Mouse (Mus musculus): ENCODE results near the gene Ifitm2. TPM values are rescaled to one million over a fixed set of nuclear protein-coding genes. Genes with fewer than 3 reads are reported as not detected.
"Not testable (repeated sequence)": the region's sequence is repeated elsewhere in the genome, so short reads cannot be mapped to it uniquely, and the experiment has no call there.

Gene Ifitm2
- polyA plus RNA-seq, 1 experiment from 2014 or later = 316 TPM

- H3K9ac ChIP-seq = no peak overlapping the region
- no peaks in the 10 kb centered on the region for H3K36me3 ChIP-seq
- 92% methylated on average over 7 of the region's 7 CpGs for WGBS
- H3K9me3 ChIP-seq = no peaks in the 10 kb centered on the region
- no peak overlapping the region for H3K27ac ChIP-seq
- H3K27me3 ChIP-seq (replicated peaks) = no peaks in the 10 kb centered on the region
- no peaks in the 10 kb centered on the region for H3K4me1 ChIP-seq
- H3K4me3 ChIP-seq = no peak overlapping the region
- H3K4me2 ChIP-seq (replicated peaks) = no peak overlapping the region
- ATAC-seq (ENCODE audit: low FRiP score, low read depth) = no peak
These were observed 27.2 kb upstream of the Ifitm2 start for GRCm38 (mm10) chr7:140982971-140983370.

DNA sequence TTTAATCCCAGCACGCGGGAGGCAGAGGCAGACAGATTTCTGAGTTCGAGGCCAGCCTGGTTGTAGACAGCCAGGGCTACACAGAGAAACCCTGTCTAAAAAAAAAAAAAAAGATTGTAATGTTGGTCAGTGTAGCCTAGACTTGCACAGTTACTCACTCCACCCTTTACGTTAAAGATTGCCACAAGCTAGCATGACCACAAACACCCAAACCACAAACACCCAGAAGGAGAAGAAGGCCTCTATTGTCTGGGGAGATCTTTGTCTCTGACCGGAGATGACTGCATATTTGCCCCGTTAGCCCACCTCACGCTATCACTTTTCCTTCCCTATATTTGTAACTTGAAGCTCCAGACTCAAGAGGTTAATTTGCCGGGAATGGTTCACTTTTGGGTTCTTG, 25.9 kb upstream of the Ifitm2 start:
- no peak for ATAC-seq (ENCODE audit: low FRiP score, low read depth)
- no peak overlapping the region for H3K9ac ChIP-seq
- WGBS = 88% methylated on average over 8 of the region's 8 CpGs
- H3K27me3 ChIP-seq (replicated peaks) = no peaks in the 10 kb centered on the region
- no peak overlapping the region for H3K27ac ChIP-seq
- H3K9me3 ChIP-seq = no peaks in the 10 kb centered on the region
- no peaks in the 10 kb centered on the region for H3K36me3 ChIP-seq
- no peak overlapping the region for H3K4me2 ChIP-seq (replicated peaks)
- no peak overlapping the region for H3K4me3 ChIP-seq
- no peaks in the 10 kb centered on the region for H3K4me1 ChIP-seq

DNA sequence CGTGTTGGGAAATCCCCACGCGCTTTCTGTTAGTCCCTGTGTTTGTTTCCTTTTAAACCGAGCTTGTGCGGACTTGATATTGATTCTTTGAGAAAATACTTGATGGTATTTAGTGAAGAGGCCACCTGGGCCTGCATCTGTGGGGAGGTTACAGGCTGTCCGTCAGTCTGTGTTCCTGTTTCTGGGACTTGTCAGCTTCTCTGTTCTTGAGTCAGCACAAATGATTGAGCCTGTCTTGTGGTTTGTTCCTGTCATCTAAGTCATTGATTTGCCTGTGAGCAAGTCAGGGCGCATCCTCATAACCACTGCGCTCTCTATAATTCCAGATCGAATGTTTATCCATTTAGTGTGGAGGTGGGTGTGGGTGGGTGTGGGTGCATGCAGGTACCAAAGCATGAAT, 20.9 kb upstream of the Ifitm2 start:
- not testable (repeated sequence) for H3K4me3 ChIP-seq; H3K27ac ChIP-seq; H3K27me3 ChIP-seq (replicated peaks); ATAC-seq (ENCODE audit: low FRiP score, low read depth); H3K4me2 ChIP-seq (replicated peaks); H3K36me3 ChIP-seq; H3K9me3 ChIP-seq; H3K9ac ChIP-seq
- peaks cover 15% of the 10 kb centered on the region; the same call in 1 of the 2 replicates for H3K4me1 ChIP-seq
- WGBS = 91% methylated on average over 9 of the region's 9 CpGs

GRCm38 (mm10) chr7:140975465-140975864, 19.7 kb upstream of the Ifitm2 start:
- no peak for ATAC-seq (ENCODE audit: low FRiP score, low read depth)
- WGBS = 29% methylated on average over 3 of the region's 3 CpGs
- no peaks in the 10 kb centered on the region for H3K9me3 ChIP-seq

GRCm38 (mm10) chr7:140974940-140975339, 19.2 kb upstream of the Ifitm2 start:
- ATAC-seq (ENCODE audit: low FRiP score, low read depth) = no peak

More at GRCm38 (mm10) chr7:140975465-140975864, 19.7 kb upstream of the Ifitm2 start:
- no peak overlapping the region for H3K27ac ChIP-seq
- H3K9ac ChIP-seq = no peak overlapping the region
- H3K36me3 ChIP-seq = no peaks in the 10 kb centered on the region
- H3K4me3 ChIP-seq = no peak overlapping the region
- no peaks in the 10 kb centered on the region for H3K27me3 ChIP-seq (replicated peaks)
- peaks cover 15% of the 10 kb centered on the region; the same call in 1 of the 2 replicates for H3K4me1 ChIP-seq
- H3K4me2 ChIP-seq (replicated peaks) = no peak overlapping the region

GRCm38 (mm10) chr7:140973396-140974165, 17.8 kb upstream of the Ifitm2 start:
- no peak overlapping the region for H3K4me3 ChIP-seq
- no peak overlapping the region for H3K4me2 ChIP-seq (replicated peaks)
- H3K4me1 ChIP-seq = peaks cover 15% of the 10 kb centered on the region
- no peak overlapping the region for H3K9ac ChIP-seq
- WGBS = 9% methylated on average over 14 of the region's 14 CpGs
- no peak for ATAC-seq (ENCODE audit: low FRiP score, low read depth)
- H3K36me3 ChIP-seq = no peaks in the 10 kb centered on the region
- H3K27ac ChIP-seq = no peak overlapping the region
- no peaks in the 10 kb centered on the region for H3K9me3 ChIP-seq
- H3K27me3 ChIP-seq (replicated peaks) = peaks cover 3% of the 10 kb centered on the region; the same call in 1 of the 2 replicates

More at GRCm38 (mm10) chr7:140974940-140975339, 19.2 kb upstream of the Ifitm2 start:
- no peak overlapping the region for H3K27ac ChIP-seq
- no peak overlapping the region for H3K4me2 ChIP-seq (replicated peaks)
- no peaks in the 10 kb centered on the region for H3K9me3 ChIP-seq
- H3K4me1 ChIP-seq = peaks cover 15% of the 10 kb centered on the region; the same call in 1 of the 2 replicates
- WGBS = 15% methylated on average over 9 of the region's 9 CpGs
- peaks cover 3% of the 10 kb centered on the region; the same call in 1 of the 2 replicates for H3K27me3 ChIP-seq (replicated peaks)
- H3K9ac ChIP-seq = no peak overlapping the region
- H3K36me3 ChIP-seq = no peaks in the 10 kb centered on the region
- H3K4me3 ChIP-seq = no peak overlapping the region

GRCm38 (mm10) chr7:140971479-140972171, 15.8 kb upstream of the Ifitm2 start:
- no peak overlapping the region for H3K27ac ChIP-seq
- H3K4me2 ChIP-seq (replicated peaks) = no peak overlapping the region
- no peak for ATAC-seq (ENCODE audit: low FRiP score, low read depth)
- no peak overlapping the region for H3K4me3 ChIP-seq
- H3K4me1 ChIP-seq = peaks cover 15% of the 10 kb centered on the region
- H3K27me3 ChIP-seq (replicated peaks) = peaks cover 3% of the 10 kb centered on the region; the same call in 1 of the 2 replicates
- H3K36me3 ChIP-seq = no peaks in the 10 kb centered on the region
- no peak overlapping the region for H3K9ac ChIP-seq
- WGBS = 90% methylated on average over 8 of the region's 8 CpGs
- no peaks in the 10 kb centered on the region for H3K9me3 ChIP-seq

- Histone ChIP-seq H3K4me1 (peaks cover 15% of the 10 kb centered on the region), H3K36me3 (no peaks in the 10 kb centered on the region), H3K9ac (no peak overlapping the region), H3K27ac (no peak overlapping the region), H3K27me3 (replicated peaks) (peaks cover 3% of the 10 kb centered on the region; the same call in 1 of the 2 replicates), H3K9me3 (no peaks in the 10 kb centered on the region), H3K4me2 (replicated peaks) (no peak overlapping the region), H3K4me3 (no peak overlapping the region)
- no peak for ATAC-seq (ENCODE audit: low FRiP score, low read depth)
- 44% methylated on average over 7 of the region's 7 CpGs for WGBS
These were observed 15.1 kb upstream of the Ifitm2 start for GRCm38 (mm10) chr7:140970931-140971330.

GRCm38 (mm10) chr7:140968710-140969109, 12.9 kb upstream of the Ifitm2 start:
- ATAC-seq (ENCODE audit: low FRiP score, low read depth); H3K27me3 ChIP-seq (replicated peaks); H3K36me3 ChIP-seq; H3K27ac ChIP-seq; H3K4me1 ChIP-seq; H3K9me3 ChIP-seq; H3K4me2 ChIP-seq (replicated peaks); H3K4me3 ChIP-seq; H3K9ac ChIP-seq: not testable (repeated sequence)
- WGBS = 15% methylated on average over 3 of the region's 3 CpGs

DNA sequence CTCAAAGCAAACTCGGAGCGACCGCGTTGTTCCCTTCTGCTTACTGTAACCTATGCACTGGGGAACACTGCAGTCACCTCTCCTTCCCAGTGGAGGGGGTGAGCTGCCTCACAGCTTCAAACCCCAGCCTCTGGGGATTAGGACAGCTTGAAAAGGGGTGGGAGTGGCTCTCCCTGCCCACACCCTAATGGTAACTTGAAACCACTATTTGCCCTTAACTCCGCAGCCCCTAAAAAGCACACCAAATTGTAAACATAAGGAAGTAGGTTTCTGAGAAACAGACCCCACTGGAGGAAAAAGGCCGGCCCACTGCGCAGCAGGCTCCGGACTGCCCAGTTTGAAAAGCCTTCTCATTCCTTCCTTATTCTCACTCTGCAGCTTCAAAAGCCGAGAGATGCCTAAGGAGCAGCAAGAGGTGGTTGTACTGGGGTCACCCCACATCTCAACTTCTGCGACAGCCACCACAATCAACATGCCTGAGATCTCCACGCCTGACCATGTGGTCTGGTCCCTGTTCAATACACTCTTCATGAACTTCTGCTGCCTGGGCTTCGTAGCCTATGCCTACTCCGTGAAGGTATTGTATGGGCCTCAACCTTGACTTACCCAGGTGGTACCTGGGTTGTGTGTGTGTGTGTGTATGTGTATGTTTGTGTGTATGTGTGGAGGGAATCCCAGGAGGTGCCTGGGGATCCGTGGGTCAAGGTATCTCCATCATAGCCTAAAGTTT, 12.2 kb upstream of the Ifitm2 start:
- H3K27ac ChIP-seq = no peak overlapping the region
- peaks cover 3% of the 10 kb centered on the region; the same call in 1 of the 2 replicates for H3K27me3 ChIP-seq (replicated peaks)
- H3K4me3 ChIP-seq = no peak overlapping the region
- ATAC-seq (ENCODE audit: low FRiP score, low read depth) = no peak
- no peaks in the 10 kb centered on the region; the same call in 1 of the 2 replicates for H3K4me1 ChIP-seq
- no peak overlapping the region for H3K9ac ChIP-seq
- 4% methylated on average over 14 of the region's 14 CpGs for WGBS
- no peaks in the 10 kb centered on the region for H3K36me3 ChIP-seq
- H3K4me2 ChIP-seq (replicated peaks) = no peak overlapping the region
- H3K9me3 ChIP-seq = no peaks in the 10 kb centered on the region

DNA sequence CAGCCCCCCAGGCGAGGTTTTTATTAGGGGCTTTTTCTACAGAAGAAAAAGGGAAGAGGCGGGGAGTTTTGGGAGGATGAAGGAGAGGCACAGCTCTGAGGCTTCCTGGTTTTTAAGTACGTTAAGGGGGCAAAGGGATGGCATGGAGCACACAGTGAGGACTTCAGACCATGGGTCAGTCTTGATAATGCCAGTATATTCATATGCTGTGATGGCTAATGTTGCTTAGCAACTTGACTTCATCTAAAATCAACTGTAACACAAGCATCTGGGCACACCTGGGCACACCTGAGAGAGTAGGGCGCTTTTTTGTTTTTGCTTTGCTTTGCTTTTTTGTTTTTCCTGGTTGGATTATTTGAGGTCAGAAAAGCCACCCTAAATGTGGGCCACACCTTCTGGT, 11.1 kb upstream of the Ifitm2 start, which contains the start of gene Ifitm1:
Gene Ifitm1, plus strand, starts transcription at position 301 of the 400 bp plus-strand sequence.
- 77% methylated on average over 4 of the region's 4 CpGs for WGBS
- H3K9me3 ChIP-seq = no peaks in the 10 kb centered on the region

GRCm38 (mm10) chr7:140962733-140963132, 6.9 kb upstream of the Ifitm2 start:
- WGBS = 43% methylated on average over 2 of the region's 2 CpGs
- no peak for ATAC-seq (ENCODE audit: low FRiP score, low read depth)
- Histone ChIP-seq H3K27me3 (replicated peaks) (no peaks in the 10 kb centered on the region), H3K27ac (no peak overlapping the region), H3K9me3 (no peaks in the 10 kb centered on the region), H3K4me3 (no peak overlapping the region), H3K4me1 (peaks cover 14% of the 10 kb centered on the region; the same call in 1 of the 2 replicates), H3K36me3 (no peaks in the 10 kb centered on the region), H3K4me2 (replicated peaks) (no peak overlapping the region), H3K9ac (no peak overlapping the region)

More for the DNA sequence above, 11.1 kb upstream of the Ifitm2 start, which contains the start of gene Ifitm1:
- Histone ChIP-seq H3K4me2 (replicated peaks) (no peak within 1 kb of the TSS), H3K9ac (no peak within 1 kb of the TSS), H3K4me3 (no peak within 1 kb of the TSS), H3K36me3 (no peaks in the 10 kb centered on the region), H3K4me1 (no peaks in the 10 kb centered on the region; the same call in 1 of the 2 replicates), H3K27me3 (replicated peaks) (peaks cover 3% of the 10 kb centered on the region; the same call in 1 of the 2 replicates), H3K27ac (no peak within 1 kb of the TSS)
- ATAC-seq (ENCODE audit: low FRiP score, low read depth) = no peak

All from neural tube, embryonic 12.5 days (tissue).